Mouse (Mus musculus): ENCODE measurements around the gene Pacrg.

- TF ChIP-seq POLR2A (IDR thresholded peaks at IDR 0.05; ENCODE audit: extremely low read depth, insufficient read depth, low read length) (no peak), CTCF (IDR thresholded peaks at IDR 0.05; ENCODE audit: extremely low read depth, insufficient read depth, low read length) (no peak)
Observed at GRCm38 (mm10) chr17:10374316-10374715, 465.8 kb downstream of the Pacrg start.
